Mouse (Mus musculus) liver, embryonic 14.5 days (tissue): ENCODE data around the gene Fam173a. TPM values are rescaled to one million over a fixed set of nuclear protein-coding genes. Genes with fewer than 3 reads are reported as not detected.

Experiments
- ATAC-seq: fragments of 200-750 bp; cut with Nextera tagmentation; 2 replicates; pipeline ENCODE4 v1.8.0; 2017; ENCODE audit warnings: moderate number of reproducible peaks, mild to moderate bottlenecking, moderate library complexity; ENCODE audit not compliant: insufficient read depth
- DNase-seq, 3 experiments: peaks; one replicate each; pipeline ENCODE4 v3.0.0-alpha.2; 2012 to 2013; ENCODE audit warnings: low read depth in 3 of 3, low spot score in 3 of 3
- H3K27ac ChIP-seq: fragments of 300-500 bp; sonication (generic); 2 replicates; pipeline ENCODE4 v1.5.1; 2014; ENCODE audit warnings: moderate library complexity, mild to moderate bottlenecking, control low read depth, inconsistent platforms
- H3K27me3 ChIP-seq: fragments of 300-500 bp; sonication (generic); 2 replicates; pipeline ENCODE4 v1.6.1; 2014; ENCODE audit warnings: mild to moderate bottlenecking, low read length, moderate library complexity; ENCODE audit not compliant: control insufficient read depth, insufficient read depth
- H3K36me3 ChIP-seq: fragments of 300-500 bp; sonication (generic); replicated peaks from 2 replicates; pipeline ENCODE4 v1.6.1; 2014; ENCODE audit warnings: low read depth; ENCODE audit not compliant: control insufficient read depth, insufficient read depth
- H3K4me1 ChIP-seq, 2 experiments: fragments of 200-500 bp in 1 of 2; fragments of 300-500 bp in 1 of 2; sonication (generic) in 1 of 2; replicated peaks; 2 replicates each; pipeline ENCODE4 v1.6.1; 2012 to 2014; ENCODE audit warnings: antibody characterized with exemption in 1 of 2, inconsistent platforms in 1 of 2, low read length in 1 of 2; ENCODE audit not compliant: control insufficient read depth in 2 of 2, insufficient read depth in 2 of 2
- H3K4me2 ChIP-seq: fragments of 300-500 bp; sonication (generic); 2 replicates; pipeline ENCODE4 v1.6.1; 2014; ENCODE audit warnings: low read depth, mild to moderate bottlenecking, control low read depth, moderate library complexity
- H3K4me3 ChIP-seq, 2 experiments: fragments of 200-500 bp in 1 of 2; fragments of 300-500 bp in 1 of 2; sonication (generic) in 1 of 2; 2 replicates each; pipeline ENCODE4 v1.5.1; 2012 to 2014; ENCODE audit warnings: low read depth in 2 of 2, low read length in 2 of 2, mild to moderate bottlenecking in 2 of 2, control low read depth in 1 of 2, inconsistent platforms in 1 of 2, moderate library complexity in 1 of 2; ENCODE audit not compliant: insufficient read depth in 1 of 2
- H3K9ac ChIP-seq: fragments of 300-500 bp; sonication (generic); replicated peaks from 2 replicates; pipeline ENCODE4 v1.6.1; 2014; ENCODE audit warnings: mild to moderate bottlenecking, control low read depth, moderate library complexity
- H3K9me3 ChIP-seq: fragments of 300-500 bp; sonication (generic); 2 replicates; pipeline ENCODE4 v1.6.1; 2016; ENCODE audit warnings: low read length, mixed read lengths; ENCODE audit not compliant: control insufficient read depth
- CTCF ChIP-seq: IDR thresholded peaks from 2 replicates; pipeline ENCODE4 v1.5.1; 2016; ENCODE audit warnings: antibody characterized with exemption, low read depth, control low read depth
- EP300 ChIP-seq: IDR thresholded peaks from 2 replicates; pipeline ENCODE4 v1.6.1; 2016; ENCODE audit warnings: antibody characterized with exemption, low read depth
- WGBS: fragments of 180-500 bp; shearing (Covaris S2); extraction: QIAGEN DNeasy Blood & Tissue Kit; methylation state at CpG from one replicate; pipeline ENCODE4 v1.1.7; 2014; ENCODE audit not compliant: insufficient replicate concordance; 5-methylcytosine and 5-hydroxymethylcytosine counted together
- polyA plus RNA-seq, 2 experiments: library from polyadenylated mRNA; depleted of rRNA in 1 of 2; stranded (reverse) in 1 of 2; unstranded in 1 of 2; fragments of >200 nt; fragmentation: Nextera tagmentation in 1 of 2; extraction: Ambion mirVana in 1 of 2; gene quantifications; 2 replicates each; pipeline versions ENCODE4 v1.2.1 to v1.2.3; 2012 to 2014

The Fam173a gene
- polyA plus RNA-seq, 2 experiments, result 46.6 to 57.2 TPM

- Histone ChIP-seq H3K9me3 (no peaks in the 10 kb centered on the region), H3K27me3 (no peaks in the 10 kb centered on the region), H3K4me3 (no peak overlapping the region), H3K4me2 (no peak overlapping the region), H3K4me1 (no peaks in the 10 kb centered on the region), H3K36me3 (no peaks in the 10 kb centered on the region), H3K27ac (no peak overlapping the region), H3K9ac (no peak overlapping the region)
- DNase-seq, result no peak
- no peak for ATAC-seq
- 55% methylated on average over 8 of the region's 8 CpGs for WGBS
- TF ChIP-seq CTCF, result no peak
- TF ChIP-seq EP300, result no peak
Measured at GRCm38 (mm10) chr17:25760148-25760547, 32.6 kb downstream of the Fam173a start.

- Histone ChIP-seq H3K9ac (no peak overlapping the region), H3K4me2 (no peak overlapping the region), H3K27ac (no peak overlapping the region), H3K4me1 (no peaks in the 10 kb centered on the region), H3K4me3 (no peak overlapping the region), H3K36me3 (no peaks in the 10 kb centered on the region), H3K9me3 (no peaks in the 10 kb centered on the region), H3K27me3 (no peaks in the 10 kb centered on the region)
- ATAC-seq (no peak), DNase-seq (no peak)
- TF ChIP-seq CTCF, result no peak
- TF ChIP-seq EP300, result no peak
- WGBS, result 39% methylated on average over 3 of the region's 3 CpGs
Measured at GRCm38 (mm10) chr17:25757691-25758090, 35.0 kb downstream of the Fam173a start.

- Histone ChIP-seq H3K9ac (no peak overlapping the region), H3K36me3 (no peaks in the 10 kb centered on the region), H3K27ac (no peak overlapping the region), H3K4me2 (no peak overlapping the region), H3K27me3 (no peaks in the 10 kb centered on the region), H3K9me3 (no peaks in the 10 kb centered on the region), H3K4me1 (no peaks in the 10 kb centered on the region), H3K4me3 (no peak overlapping the region)
- 61% methylated on average over 9 of the region's 9 CpGs for WGBS
- DNase-seq (no peak), ATAC-seq (no peak)
- no peak for TF ChIP-seq CTCF
- no peak for TF ChIP-seq EP300
Measured at GRCm38 (mm10) chr17:25756378-25757242, 36.1 kb downstream of the Fam173a start.

GRCm38 (mm10) chr17:25755627-25756377, 36.9 kb downstream of the Fam173a start:
- Histone ChIP-seq H3K4me1 (no peaks in the 10 kb centered on the region), H3K27ac (no peak overlapping the region), H3K27me3 (no peaks in the 10 kb centered on the region), H3K4me2 (no peak overlapping the region), H3K9ac (no peak overlapping the region), H3K36me3 (no peaks in the 10 kb centered on the region), H3K9me3 (no peaks in the 10 kb centered on the region), H3K4me3 (no peak overlapping the region)
- ATAC-seq, result no peak
- TF ChIP-seq EP300, result no peak
- TF ChIP-seq CTCF, result no peak
- DNase-seq, result no peak
- 31% methylated on average over 4 of the region's 4 CpGs for WGBS

- H3K36me3 ChIP-seq, result no peaks in the 10 kb centered on the region
- DNase-seq (no peak), ATAC-seq (no peak)
- H3K27ac ChIP-seq, result no peak overlapping the region
- no peak for TF ChIP-seq EP300
- TF ChIP-seq CTCF, result no peak
- no peak overlapping the region for H3K4me3 ChIP-seq
- no peaks in the 10 kb centered on the region for H3K27me3 ChIP-seq
- no peak overlapping the region for H3K9ac ChIP-seq
- no peaks in the 10 kb centered on the region for H3K9me3 ChIP-seq
- 56% methylated on average over 4 of the region's 4 CpGs for WGBS
- H3K4me2 ChIP-seq, result no peak overlapping the region
- H3K4me1 ChIP-seq, result no peaks in the 10 kb centered on the region
Measured at GRCm38 (mm10) chr17:25755086-25755485, 37.6 kb downstream of the Fam173a start.
